ENCODE assay signal across 24 mouse cellular contexts in the genomic region with DNA sequence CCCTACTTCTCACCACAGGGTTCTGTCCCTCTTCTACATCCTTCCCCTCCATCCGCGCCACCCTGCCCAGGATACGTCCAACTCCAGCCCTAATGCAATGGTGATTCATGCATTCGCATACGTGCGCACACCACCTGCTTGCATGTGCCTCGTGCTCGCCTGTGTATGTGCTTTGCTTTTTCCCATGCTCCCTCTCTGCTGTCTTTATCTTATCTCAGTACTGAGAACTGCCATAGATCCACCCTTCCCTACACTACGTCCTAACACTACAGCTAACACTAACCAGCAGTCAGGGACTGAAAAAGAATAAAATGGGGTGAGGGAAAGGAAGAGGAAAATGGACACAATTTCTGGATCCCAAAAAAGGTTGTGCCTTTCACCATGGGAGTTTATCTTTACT.
"Had no signal": no experiment of that assay in that cellular context is flagged by ENCODE, and none has a peak within 500 bp of the region (broad histone marks: within the 10 kb centered on the region; RNA-seq: fewer than 3 reads in every experiment).

No protein-coding gene starts in this region.

- H3K4me1 ChIP-seq: neural tube, embryonic 15.5 days had no signal

- H3K4me2 ChIP-seq: kidney, embryonic 15.5 days; limb, embryonic 15.5 days; liver, embryonic 11.5 days; lung, embryonic 14.5 days; midbrain, embryonic 11.5 days; neural tube, embryonic 12.5 days; neural tube, embryonic 15.5 days had no signal

- DNase-seq: kidney, adult 11 months; kidney, adult 8-10 months; kidney, postnatal 10 days; kidney, postnatal 36 days; layer of hippocampus, postnatal 36 days; liver, postnatal 0 days; lung, embryonic 14.5 days; midbrain, embryonic 14.5 days; retina, postnatal 1 day; right cerebral cortex, postnatal 25 days; spleen, adult 18-20 months; thymus, adult 18-20 months; thymus, postnatal 36 days had no signal

- ATAC-seq: lung, postnatal 0 days had no signal

- H3K36me3 ChIP-seq: kidney, embryonic 15.5 days; limb, embryonic 12.5 days; limb, embryonic 15.5 days; neural tube, embryonic 12.5 days; neural tube, embryonic 15.5 days had no signal

- H3K9me3 ChIP-seq: kidney, embryonic 15.5 days; limb, embryonic 12.5 days; limb, embryonic 15.5 days; neural tube, embryonic 12.5 days; neural tube, embryonic 15.5 days had no signal

- H3K9ac ChIP-seq: kidney, embryonic 15.5 days; limb, embryonic 12.5 days; limb, embryonic 15.5 days; liver, embryonic 14.5 days; liver, postnatal 0 days; lung, embryonic 14.5 days; neural tube, embryonic 12.5 days; neural tube, embryonic 15.5 days had no signal

- H3K4me3 ChIP-seq: kidney, embryonic 15.5 days; left cerebral cortex, adult 2 months; limb, embryonic 12.5 days; limb, embryonic 15.5 days; neural tube, embryonic 12.5 days; neural tube, embryonic 15.5 days had no signal

- H3K27ac ChIP-seq: kidney, embryonic 15.5 days; left cerebral cortex, adult 2 months; limb, embryonic 12.5 days; limb, embryonic 15.5 days; liver, embryonic 14.5 days; macrophage; neural tube, embryonic 12.5 days; neural tube, embryonic 15.5 days had no signal
